ENCODE assay signal across 22 mouse cellular contexts in the genomic region with DNA sequence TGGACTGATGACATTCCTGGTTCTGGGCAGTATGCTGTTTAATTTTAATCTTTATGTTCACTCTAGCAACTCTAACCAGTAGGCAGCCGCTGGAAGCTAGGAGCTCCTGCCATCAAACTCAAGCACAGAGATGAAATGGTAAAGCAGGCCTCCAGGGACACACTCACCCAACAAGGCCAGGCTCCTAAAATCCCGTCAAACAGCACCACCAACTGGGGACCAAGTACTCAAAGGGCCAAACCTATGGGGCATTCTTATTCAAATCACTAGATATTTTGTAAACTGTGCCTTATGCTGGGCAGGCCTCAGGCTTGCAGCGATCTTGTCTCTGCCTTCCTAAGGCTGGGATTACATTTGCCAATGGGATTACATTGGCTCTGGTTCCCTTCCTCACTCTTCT. TPM values are rescaled to one million over a fixed set of nuclear protein-coding genes. Genes with fewer than 3 reads are reported as not detected.
A peak's percentile ranks its signal among the peaks of the same experiment; 100 is the strongest.
DNase-seq lines count a peak whose midpoint lies in the region; ATAC-seq and TF ChIP-seq lines count a peak whose summit lies in the region.
"Had no signal": no experiment of that assay in that cellular context is flagged by ENCODE, and none has a peak within 500 bp of the region (broad histone marks: within the 10 kb centered on the region; RNA-seq: fewer than 3 reads in every experiment).

No protein-coding gene starts in this region.

- H3K4me2 ChIP-seq in intestine, postnatal 0 days (replicated peaks; ENCODE audit: low read depth): no peak overlapping the region
- H3K4me2 ChIP-seq in intestine, embryonic 16.5 days (ENCODE audit: low read depth, low read length): no peak overlapping the region
- H3K4me2 ChIP-seq in liver, postnatal 0 days (ENCODE audit: low read depth, low read length): no peak overlapping the region
- H3K4me2 ChIP-seq in stomach, postnatal 0 days (replicated peaks; ENCODE audit: low read depth): no peak overlapping the region
- H3K4me2 ChIP-seq: embryonic facial prominence, embryonic 12.5 days; heart, embryonic 12.5 days; intestine, embryonic 15.5 days; midbrain, embryonic 12.5 days; neural tube, embryonic 12.5 days had no signal

- H3K4me3 ChIP-seq in intestine, postnatal 0 days (ENCODE audit: low read depth, low read length): no peak overlapping the region
- H3K4me3 ChIP-seq in intestine, embryonic 16.5 days (ENCODE audit: low read length): no peak overlapping the region
- no peak overlapping the region for H3K4me3 ChIP-seq in liver, postnatal 0 days (ENCODE audit: low read depth, low read length)
- H3K4me3 ChIP-seq in stomach, postnatal 0 days (ENCODE audit: low read depth, low read length): no peak overlapping the region
- H3K4me3 ChIP-seq: embryonic facial prominence, embryonic 12.5 days; heart, embryonic 12.5 days; hindbrain, embryonic 10.5 days; intestine, embryonic 15.5 days; midbrain, embryonic 12.5 days; neural tube, embryonic 12.5 days had no signal

- H3K9ac ChIP-seq in intestine, postnatal 0 days (ENCODE audit: low read depth, low read length): no peak overlapping the region
- H3K9ac ChIP-seq in intestine, embryonic 16.5 days (ENCODE audit: low read depth, low read length): no peak overlapping the region
- H3K9ac ChIP-seq in liver, postnatal 0 days (replicated peaks): no peak overlapping the region
- H3K9ac ChIP-seq in stomach, postnatal 0 days (ENCODE audit: low read length): no peak overlapping the region
- H3K9ac ChIP-seq: embryonic facial prominence, embryonic 12.5 days; forebrain, postnatal 0 days; heart, embryonic 12.5 days; intestine, embryonic 15.5 days; midbrain, embryonic 12.5 days; neural tube, embryonic 12.5 days had no signal

- no peaks in the 10 kb centered on the region for H3K9me3 ChIP-seq in intestine, postnatal 0 days (ENCODE audit: control insufficient read depth)
- H3K9me3 ChIP-seq in intestine, embryonic 16.5 days (ENCODE audit: control insufficient read depth, low read length): no peaks in the 10 kb centered on the region
- no peaks in the 10 kb centered on the region for H3K9me3 ChIP-seq in liver, postnatal 0 days (ENCODE audit: low read length)
- no peaks in the 10 kb centered on the region for H3K9me3 ChIP-seq in stomach, postnatal 0 days (ENCODE audit: control insufficient read depth, low read length)
- H3K9me3 ChIP-seq: embryonic facial prominence, embryonic 12.5 days; heart, embryonic 12.5 days; hindbrain, embryonic 10.5 days; intestine, embryonic 15.5 days; midbrain, embryonic 12.5 days; neural tube, embryonic 12.5 days had no signal

- H3K36me3 ChIP-seq in intestine, postnatal 0 days (ENCODE audit: control insufficient read depth, insufficient read depth): no peaks in the 10 kb centered on the region
- H3K36me3 ChIP-seq in intestine, embryonic 16.5 days (ENCODE audit: control insufficient read depth, insufficient read depth, low read length): no peaks in the 10 kb centered on the region
- no peaks in the 10 kb centered on the region for H3K36me3 ChIP-seq in liver, postnatal 0 days (replicated peaks; ENCODE audit: insufficient read depth, low read length)
- no peaks in the 10 kb centered on the region for H3K36me3 ChIP-seq in stomach, postnatal 0 days (ENCODE audit: control insufficient read depth, insufficient read depth, low read length)
- H3K36me3 ChIP-seq: embryonic facial prominence, embryonic 12.5 days; heart, embryonic 12.5 days; hindbrain, embryonic 10.5 days; intestine, embryonic 15.5 days; midbrain, embryonic 12.5 days; neural tube, embryonic 12.5 days had no signal

- H3K27me3 ChIP-seq in intestine, postnatal 0 days (replicated peaks; ENCODE audit: control insufficient read depth, insufficient read depth, low read length): no peaks in the 10 kb centered on the region
- no peaks in the 10 kb centered on the region for H3K27me3 ChIP-seq in intestine, embryonic 16.5 days (replicated peaks; ENCODE audit: control insufficient read depth, insufficient read depth, low read length)
- no peaks in the 10 kb centered on the region for H3K27me3 ChIP-seq in liver, postnatal 0 days (ENCODE audit: insufficient read depth, low read length)
- no peaks in the 10 kb centered on the region for H3K27me3 ChIP-seq in stomach, postnatal 0 days (ENCODE audit: control insufficient read depth, insufficient read depth, low read length)
- H3K27me3 ChIP-seq: embryonic facial prominence, embryonic 12.5 days; heart, embryonic 12.5 days; intestine, embryonic 15.5 days; midbrain, embryonic 12.5 days; neural tube, embryonic 12.5 days had no signal

- no peak overlapping the region for H3K27ac ChIP-seq in intestine, postnatal 0 days (ENCODE audit: low read depth, low read length)
- H3K27ac ChIP-seq in intestine, embryonic 16.5 days (ENCODE audit: low read length): no peak overlapping the region
- H3K27ac ChIP-seq in liver, postnatal 0 days (ENCODE audit: low read depth): no peak overlapping the region
- no peak overlapping the region for H3K27ac ChIP-seq in stomach, postnatal 0 days (replicated peaks)
- H3K27ac ChIP-seq: embryonic facial prominence, embryonic 12.5 days; hindbrain, embryonic 10.5 days; intestine, embryonic 15.5 days; midbrain, embryonic 12.5 days; neural tube, embryonic 12.5 days had no signal

- TF ChIP-seq CTCF in intestine, postnatal 0 days (IDR thresholded peaks at IDR 0.05; ENCODE audit: low read depth): peak; percentile 30
- peak; percentile 27; the same call in 1 of the 2 replicates for TF ChIP-seq CTCF in liver, postnatal 0 days (IDR thresholded peaks at IDR 0.05; ENCODE audit: low read depth)
- peak; percentile 38; the same call in 1 of the 2 replicates for TF ChIP-seq CTCF in stomach, postnatal 0 days (IDR thresholded peaks at IDR 0.05; ENCODE audit: low read depth)

- 87% methylated on average over 3 of the region's 3 CpGs for WGBS in intestine, postnatal 0 days
- 80% methylated on average over 3 of the region's 3 CpGs for WGBS in intestine, embryonic 16.5 days
- WGBS in liver, postnatal 0 days (ENCODE audit: insufficient replicate concordance): 77% methylated on average over 3 of the region's 3 CpGs
- 67% methylated on average over 3 of the region's 3 CpGs for WGBS in stomach, postnatal 0 days

- no peaks in the 10 kb centered on the region for H3K4me1 ChIP-seq in intestine, postnatal 0 days (replicated peaks; ENCODE audit: control insufficient read depth, insufficient read depth, low read length)
- peaks cover 3% of the 10 kb centered on the region; the same call in 1 of the 2 replicates for H3K4me1 ChIP-seq in intestine, embryonic 16.5 days (ENCODE audit: control insufficient read depth, insufficient read depth, low read length)
- no peaks in the 10 kb centered on the region; the same call in 1 of the 2 replicates for H3K4me1 ChIP-seq in liver, postnatal 0 days (ENCODE audit: insufficient read depth)
- no peaks in the 10 kb centered on the region for H3K4me1 ChIP-seq in stomach, postnatal 0 days (replicated peaks; ENCODE audit: control insufficient read depth, insufficient read depth)
- H3K4me1 ChIP-seq: embryonic facial prominence, embryonic 12.5 days had no signal

- no peak for ATAC-seq in intestine, postnatal 0 days
- no peak for ATAC-seq in intestine, embryonic 16.5 days
- ATAC-seq in liver, postnatal 0 days: no peak
- no peak for ATAC-seq in stomach, postnatal 0 days (ENCODE audit: low FRiP score, low TSS enrichment)
- ATAC-seq: forebrain, postnatal 0 days; hindbrain, embryonic 16.5 days; intestine, embryonic 15.5 days had no signal

- TF ChIP-seq EP300 in liver, postnatal 0 days (IDR thresholded peaks at IDR 0.05; ENCODE audit: low read depth): no peak
- no peak for TF ChIP-seq EP300 in stomach, postnatal 0 days (optimal IDR thresholded peaks at IDR 0.05)

- DNase-seq in liver, postnatal 0 days: no peak
- DNase-seq in liver (no peak), ES-CJ7 (ENCODE audit: low read depth, low spot score) (peak; percentile 90)
- DNase-seq in stomach, postnatal 0 days (ENCODE audit: low spot score): no peak
- DNase-seq in left cerebral cortex, adult 9 months (ENCODE audit: low spot score in 2 of 2): no peak
- DNase-seq: adrenal gland, adult 8-10 months; cerebellum, adult 18-20 months; cerebellum, postnatal 25 days; forebrain, postnatal 0 days; gastrocnemius, postnatal 14 days; heart, postnatal 10 days; lung, postnatal 14 days; thymus, postnatal 36 days had no signal

RNA-seq across cellular contexts. Expression of gene Elovl6, which starts 2.8 kb away (rescaled TPM):
- polyA plus RNA-seq in intestine, postnatal 0 days (2015; fragmentation: Nextera tagmentation; extraction: Ambion mirVana): 34.5 and 36.5 TPM in 2 replicates
- polyA plus RNA-seq in intestine, embryonic 16.5 days (2015; fragmentation: Nextera tagmentation; extraction: Ambion mirVana): 51.4 and 51.7 TPM in 2 replicates
- 6.6 and 8.0 TPM in 2 replicates for polyA plus RNA-seq in liver, postnatal 0 days (2015; fragmentation: Nextera tagmentation; extraction: Ambion mirVana)
- 32.9 and 34.2 TPM in 2 replicates for polyA plus RNA-seq in stomach, postnatal 0 days (2015; fragmentation: Nextera tagmentation; extraction: Ambion mirVana)
